Mouse (Mus musculus) G1E (cell line): ENCODE results near the gene Dusp6.

Source experiments
- CTCF ChIP-seq: IDR thresholded peaks from 2 replicates; pipeline ENCODE4 v1.5.1; 2012; ENCODE audit warnings: low read depth, low read length, inconsistent platforms, mixed read lengths
- GATA1 ChIP-seq: IDR thresholded peaks from 2 replicates; pipeline ENCODE4 v1.6.1; 2012; ENCODE audit warnings: borderline replicate concordance, low read length, inconsistent platforms, mixed read lengths
- TAL1 ChIP-seq: conservative IDR thresholded peaks from 2 replicates; pipeline ENCODE4 v1.6.1; 2012; ENCODE audit warnings: low read depth, low read length, inconsistent platforms, mixed read lengths

DNA sequence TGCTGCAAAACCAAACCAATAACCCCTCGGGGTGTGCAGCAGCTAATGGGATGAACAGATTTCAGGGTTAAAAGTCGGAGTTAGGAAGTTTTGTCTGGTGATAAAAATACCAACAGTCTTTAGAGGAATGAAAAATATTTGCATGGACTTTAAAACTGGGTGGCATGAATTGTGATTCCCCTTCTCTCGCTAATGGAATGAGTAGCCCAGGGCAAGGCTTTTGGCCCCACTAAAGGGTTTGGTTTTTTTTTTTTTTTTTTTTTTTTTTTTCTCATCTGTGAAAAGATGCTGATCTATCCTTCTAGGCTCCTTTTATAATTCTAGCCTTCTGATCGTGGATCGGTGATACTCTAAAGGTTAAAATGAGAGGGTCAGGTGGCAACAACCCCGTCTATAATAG, 6.7 kb downstream of the Dusp6 start:
- TF ChIP-seq CTCF (no peak), TAL1 (no peak), GATA1 (no peak)
